Mouse (Mus musculus) C2C12 (cell line): ENCODE results near the gene Map4.

Source experiments
- CEBPB ChIP-seq: IDR thresholded peaks from one replicate; pipeline ENCODE4 v1.6.1; 2011; ENCODE audit warnings: low read depth, mild to moderate bottlenecking, control low read depth, moderate library complexity
- CTCF ChIP-seq: IDR thresholded peaks from one replicate; pipeline ENCODE4 v1.5.1; 2011; ENCODE audit not compliant: control insufficient read depth, insufficient read depth, insufficient read length
- MYOD1 ChIP-seq: IDR thresholded peaks from one replicate; pipeline ENCODE4 v1.6.1; 2011; ENCODE audit warnings: low read depth; ENCODE audit not compliant: control insufficient read depth, insufficient read length
- USF1 ChIP-seq: IDR thresholded peaks from one replicate; pipeline ENCODE4 v1.6.1; 2011; ENCODE audit warnings: low read depth, mild to moderate bottlenecking, control low read depth, moderate library complexity

DNA sequence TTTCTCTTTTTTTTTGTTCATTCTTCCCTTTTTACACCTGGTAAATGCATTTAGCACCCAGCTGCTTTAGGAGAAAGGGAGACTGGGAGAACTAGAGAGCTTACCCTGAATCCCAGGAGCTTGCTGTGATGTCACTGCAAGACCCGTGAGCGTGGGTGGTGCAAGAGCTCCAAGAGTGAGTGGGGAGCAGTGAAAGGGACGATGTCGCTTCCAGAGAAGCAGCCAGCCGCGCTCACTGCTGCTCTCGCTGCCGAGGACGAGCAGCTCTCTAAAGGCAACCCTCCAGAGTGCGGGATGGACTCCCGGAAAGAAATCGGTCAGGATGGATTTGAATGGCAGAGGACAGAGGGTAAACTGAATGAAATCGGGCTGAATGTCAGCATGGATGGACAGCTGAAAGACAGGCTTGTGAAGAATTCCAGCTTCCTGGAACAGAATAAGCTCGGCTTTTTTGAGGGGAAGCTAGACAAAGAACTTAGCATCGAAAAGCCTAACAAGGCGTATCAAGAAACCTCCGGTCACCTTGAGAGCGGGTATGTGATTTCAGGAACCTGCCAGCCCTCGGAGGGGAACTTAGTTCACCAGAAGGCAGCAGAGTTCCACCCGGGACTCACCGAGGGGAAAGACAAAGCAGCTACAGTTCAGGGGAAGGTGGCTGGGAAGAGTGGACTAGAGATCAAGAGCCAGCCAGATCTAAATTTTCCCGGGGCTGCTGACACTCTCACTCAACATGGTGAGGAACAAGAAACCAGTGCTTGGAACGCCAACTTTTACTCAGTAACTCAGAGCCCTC is 120.8 kb downstream of the Map4 start:
- TF ChIP-seq CTCF, result no peak
- no peak for TF ChIP-seq USF1
- TF ChIP-seq CEBPB, result no peak
- TF ChIP-seq MYOD1, result no peak
